Mouse (Mus musculus) olfactory bulb, adult 2 months (tissue): Measurements from ENCODE around the gene Pgap3.

Experiments
- CTCF ChIP-seq: fragments of 200-500 bp; IDR thresholded peaks from 2 replicates; pipeline ENCODE4 v1.5.1; 2012; ENCODE audit warnings: low read depth, mild to moderate bottlenecking, low read length, moderate library complexity; ENCODE audit not compliant: insufficient read depth
- POLR2A ChIP-seq: fragments of 200-500 bp; IDR thresholded peaks from 2 replicates; pipeline ENCODE4 v1.6.1; 2012; ENCODE audit warnings: mild to moderate bottlenecking, low read depth, low read length, moderate library complexity; ENCODE audit not compliant: insufficient read depth

GRCm38 (mm10) chr11:98358161-98359083 is 41.9 kb downstream of the Pgap3 start, which contains the start of gene Stard3:
- TF ChIP-seq POLR2A (0 out of 2 replicates have a peak, but pooled peaks have one; percentile 31), CTCF (no peak)
